Mouse (Mus musculus) CH12.LX (cell line): ENCODE measurements around the gene Cul9.

Experiments
- BHLHE40 ChIP-seq: IDR thresholded peaks from 2 replicates; pipeline ENCODE4 v1.6.1; 2011; ENCODE audit warnings: mild to moderate bottlenecking, low read depth, low read length, improper control_type of control experiment
- CHD1 ChIP-seq: IDR thresholded peaks from 2 replicates; pipeline ENCODE4 v1.6.1; 2012; ENCODE audit warnings: low read depth, low read length, improper control_type of control experiment, inconsistent platforms
- CTCF ChIP-seq, 2 experiments: IDR thresholded peaks in 1 of 2; conservative IDR thresholded peaks in 1 of 2; 2 replicates each; pipeline ENCODE4 v1.5.1; 2011 to 2012; ENCODE audit warnings: low read depth in 2 of 2, low read length in 2 of 2, improper control_type of control experiment in 1 of 2, inconsistent platforms in 1 of 2, mild to moderate bottlenecking in 1 of 2, moderate library complexity in 1 of 2
- E2F4 ChIP-seq: IDR thresholded peaks from 2 replicates; pipeline ENCODE4 v1.6.1; 2011; ENCODE audit warnings: low read depth, low read length, improper control_type of control experiment; ENCODE audit not compliant: insufficient replicate concordance
- GABPA ChIP-seq: IDR thresholded peaks from 2 replicates; pipeline ENCODE4 v1.6.1; 2012; ENCODE audit warnings: low read depth, low read length, improper control_type of control experiment, inconsistent platforms; ENCODE audit not compliant: insufficient replicate concordance
- KAT2A ChIP-seq: IDR thresholded peaks from 2 replicates; pipeline ENCODE4 v1.6.1; 2012; ENCODE audit warnings: low read length, improper control_type of control experiment, inconsistent platforms; ENCODE audit not compliant: insufficient replicate concordance
- MAFK ChIP-seq: IDR thresholded peaks from 2 replicates; pipeline ENCODE4 v1.6.1; 2011; ENCODE audit warnings: low read length, improper control_type of control experiment; ENCODE audit not compliant: insufficient replicate concordance
- POLR2A ChIP-seq: IDR thresholded peaks from 2 replicates; pipeline ENCODE4 v1.6.1; 2011; ENCODE audit warnings: low read depth, mild to moderate bottlenecking, improper control_type of control experiment, low read length
- RAD21 ChIP-seq: IDR thresholded peaks from 2 replicates; pipeline ENCODE4 v1.6.1; 2011; ENCODE audit warnings: low read depth, mild to moderate bottlenecking, low read length, improper control_type of control experiment, moderate library complexity
- SIN3A ChIP-seq: IDR thresholded peaks from 2 replicates; pipeline ENCODE4 v1.6.1; 2012; ENCODE audit warnings: low read length, improper control_type of control experiment, inconsistent platforms
- TCF12 ChIP-seq: IDR thresholded peaks from 2 replicates; pipeline ENCODE4 v1.6.1; 2014; ENCODE audit warnings: low read depth, mild to moderate bottlenecking, inconsistent platforms, low read length, improper control_type of control experiment
- USF2 ChIP-seq: conservative IDR thresholded peaks from 2 replicates; pipeline ENCODE4 v1.6.1; 2011; ENCODE audit warnings: low read depth, low read length, improper control_type of control experiment

- no peak for TF ChIP-seq CHD1
- no peak for TF ChIP-seq KAT2A
- TF ChIP-seq GABPA = no peak
- TF ChIP-seq E2F4 = no peak
- no peak for TF ChIP-seq SIN3A
- no peak for TF ChIP-seq CTCF (conservative IDR thresholded peaks at IDR 0.05 in 1 of 2, IDR thresholded peaks at IDR 0.05 in 1 of 2; ENCODE audit: low read depth in 2 of 2, low read length in 2 of 2)
- TF ChIP-seq RAD21 = no peak
- TF ChIP-seq USF2 = no peak
- no peak for TF ChIP-seq MAFK
- no peak for TF ChIP-seq POLR2A
- TF ChIP-seq TCF12 = no peak
- TF ChIP-seq BHLHE40 = no peak
These were observed 84.8 kb downstream of the Cul9 start for GRCm38 (mm10) chr17:46461347-46461746.
